Mouse (Mus musculus) CH12.LX (cell line): ENCODE measurements at regions not wholly inside any gene's neighbourhood (a gene's known extent, or its start where the extent isn't known, plus 50 kb on each side); places are given as distances from the start of the nearest gene placed in this dataset.

ENCODE experiments used
- DNase-seq: peaks from one replicate; pipeline ENCODE4 v3.0.0-alpha.2; 2013; ENCODE audit errors: extremely low read depth
- H3K27ac ChIP-seq: 2 replicates; pipeline ENCODE4 v1.5.1; 2012; ENCODE audit warnings: low read depth, mild to moderate bottlenecking, control low read depth, moderate library complexity; ENCODE audit not compliant: insufficient read depth
- H3K27me3 ChIP-seq: replicated peaks from 2 replicates; pipeline ENCODE3; 2012; ENCODE audit warnings: inconsistent platforms
- H3K36me3 ChIP-seq, 2 experiments: replicated peaks in 1 of 2; 2 replicates each; pipeline versions ENCODE3 to v1.6.1; 2012; ENCODE audit warnings: inconsistent platforms in 1 of 2, low read length in 1 of 2, mild to moderate bottlenecking in 1 of 2, mixed read lengths in 1 of 2, moderate library complexity in 1 of 2; ENCODE audit not compliant: control insufficient read depth in 1 of 2, insufficient read depth in 1 of 2
- H3K4me1 ChIP-seq, 2 experiments: 2 replicates each; pipeline ENCODE4 v1.6.1; 2012; ENCODE audit warnings: inconsistent platforms in 1 of 2, moderate library complexity in 1 of 2; ENCODE audit not compliant: insufficient read depth in 2 of 2, control insufficient read depth in 1 of 2
- H3K4me2 ChIP-seq: 2 replicates; pipeline ENCODE4 v1.6.1; 2012; ENCODE audit warnings: low read depth, mild to moderate bottlenecking, control low read depth; ENCODE audit not compliant: poor library complexity, insufficient read depth, severe bottlenecking
- H3K4me3 ChIP-seq, 3 experiments: fragments of 150-350 bp in 1 of 3; sonication (generic) in 1 of 3; replicated peaks in 1 of 3; 2 replicates each; pipeline versions ENCODE3 to v1.5.1; 2011 to 2012; ENCODE audit warnings: low read depth in 2 of 3, low read length in 2 of 3, mild to moderate bottlenecking in 2 of 3, moderate library complexity in 2 of 3, control low read depth in 1 of 3, improper control_type of control experiment in 1 of 3, inconsistent platforms in 1 of 3, mixed read lengths in 1 of 3; ENCODE audit not compliant: poor library complexity in 1 of 3
- H3K79me2 ChIP-seq: replicated peaks from 2 replicates; pipeline ENCODE4 v1.6.1; 2012; ENCODE audit warnings: mild to moderate bottlenecking, moderate library complexity; ENCODE audit not compliant: control insufficient read depth, poor library complexity, insufficient read depth, severe bottlenecking; ENCODE audit errors: extremely low read depth
- H3K9ac ChIP-seq: 2 replicates; pipeline ENCODE4 v1.6.1; 2012; ENCODE audit warnings: low read depth, mild to moderate bottlenecking, control low read depth, moderate library complexity; ENCODE audit not compliant: insufficient read depth
- H3K9me3 ChIP-seq: replicated peaks from 2 replicates; pipeline ENCODE3; 2012; ENCODE audit warnings: low read length, inconsistent platforms, mixed read lengths
- BHLHE40 ChIP-seq: IDR thresholded peaks from 2 replicates; pipeline ENCODE4 v1.6.1; 2011; ENCODE audit warnings: mild to moderate bottlenecking, low read depth, low read length, improper control_type of control experiment
- ELF1 ChIP-seq: IDR thresholded peaks from 2 replicates; pipeline ENCODE4 v1.6.1; 2014; ENCODE audit warnings: low read depth, mild to moderate bottlenecking, inconsistent platforms, low read length, improper control_type of control experiment
- EP300 ChIP-seq: IDR thresholded peaks from 2 replicates; pipeline ENCODE4 v1.6.1; 2011; ENCODE audit warnings: low read length, improper control_type of control experiment
- ETS1 ChIP-seq: conservative IDR thresholded peaks from 2 replicates; pipeline ENCODE4 v1.6.1; 2012; ENCODE audit warnings: low read depth, mild to moderate bottlenecking, inconsistent platforms, low read length, improper control_type of control experiment, moderate library complexity
- HCFC1 ChIP-seq: IDR thresholded peaks from 2 replicates; pipeline ENCODE4 v1.6.1; 2012; ENCODE audit warnings: low read depth, mild to moderate bottlenecking, inconsistent platforms, low read length, improper control_type of control experiment
- IRF4 ChIP-seq: IDR thresholded peaks from 2 replicates; pipeline ENCODE4 v1.6.1; 2014; ENCODE audit warnings: low read depth, mild to moderate bottlenecking, inconsistent platforms, low read length, improper control_type of control experiment
- JUND ChIP-seq: conservative IDR thresholded peaks from 2 replicates; pipeline ENCODE4 v1.6.1; 2011; ENCODE audit warnings: low read depth, low read length, improper control_type of control experiment
- KAT2A ChIP-seq: IDR thresholded peaks from 2 replicates; pipeline ENCODE4 v1.6.1; 2012; ENCODE audit warnings: low read length, improper control_type of control experiment, inconsistent platforms; ENCODE audit not compliant: insufficient replicate concordance
- MEF2A ChIP-seq: IDR thresholded peaks from 2 replicates; pipeline ENCODE4 v1.6.1; 2014; ENCODE audit warnings: low read depth, mild to moderate bottlenecking, inconsistent platforms, low read length, improper control_type of control experiment, borderline replicate concordance
- MXI1 ChIP-seq: IDR thresholded peaks from 2 replicates; pipeline ENCODE4 v1.6.1; 2011; ENCODE audit warnings: mild to moderate bottlenecking, low read depth, low read length, improper control_type of control experiment
- MYC ChIP-seq: IDR thresholded peaks from 2 replicates; pipeline ENCODE4 v1.6.1; 2011; ENCODE audit warnings: low read depth, mild to moderate bottlenecking, improper control_type of control experiment, low read length
- PAX5 ChIP-seq: IDR thresholded peaks from 2 replicates; pipeline ENCODE4 v1.6.1; 2012; ENCODE audit warnings: low read length, inconsistent platforms, mixed read lengths
- SIN3A ChIP-seq: IDR thresholded peaks from 2 replicates; pipeline ENCODE4 v1.6.1; 2012; ENCODE audit warnings: low read length, improper control_type of control experiment, inconsistent platforms
- TBP ChIP-seq: conservative IDR thresholded peaks from 2 replicates; pipeline ENCODE4 v1.6.1; 2011; ENCODE audit warnings: low read depth, low read length, improper control_type of control experiment
- TCF12 ChIP-seq: IDR thresholded peaks from 2 replicates; pipeline ENCODE4 v1.6.1; 2014; ENCODE audit warnings: low read depth, mild to moderate bottlenecking, inconsistent platforms, low read length, improper control_type of control experiment
- USF1 ChIP-seq: IDR thresholded peaks from 2 replicates; pipeline ENCODE4 v1.6.1; 2014; ENCODE audit warnings: low read depth, mild to moderate bottlenecking, inconsistent platforms, low read length, improper control_type of control experiment
- USF2 ChIP-seq: conservative IDR thresholded peaks from 2 replicates; pipeline ENCODE4 v1.6.1; 2011; ENCODE audit warnings: low read depth, low read length, improper control_type of control experiment
- ZC3H11A ChIP-seq: IDR thresholded peaks from 2 replicates; pipeline ENCODE4 v1.6.1; 2012; ENCODE audit warnings: low read depth, mild to moderate bottlenecking, inconsistent platforms, low read length, improper control_type of control experiment
- ZKSCAN1 ChIP-seq: IDR thresholded peaks from 2 replicates; pipeline ENCODE4 v1.6.1; 2012; ENCODE audit warnings: low read depth, inconsistent platforms, low read length, improper control_type of control experiment, borderline replicate concordance
- dilution Hi-C: fragments of 300-500 bp; cut with MboI; formaldehyde crosslinking; loops from 2 replicates; pipeline ENCODE4 v1.14.3; 2020; ENCODE audit warnings: low sequenced_read_pairs; ENCODE audit not compliant: extremely low pct_unique_long_range_greater_than_20kb, extremely low pct_ligation_motif_present
- in situ Hi-C: fragments of 300-500 bp; cut with MboI; formaldehyde crosslinking; loops from 3 replicates; pipeline ENCODE4 v1.14.3; 2019; ENCODE audit warnings: low sequenced_read_pairs, low pct_ligation_motif_present, low pct_unique_long_range_greater_than_20kb, mixed read lengths

DNA sequence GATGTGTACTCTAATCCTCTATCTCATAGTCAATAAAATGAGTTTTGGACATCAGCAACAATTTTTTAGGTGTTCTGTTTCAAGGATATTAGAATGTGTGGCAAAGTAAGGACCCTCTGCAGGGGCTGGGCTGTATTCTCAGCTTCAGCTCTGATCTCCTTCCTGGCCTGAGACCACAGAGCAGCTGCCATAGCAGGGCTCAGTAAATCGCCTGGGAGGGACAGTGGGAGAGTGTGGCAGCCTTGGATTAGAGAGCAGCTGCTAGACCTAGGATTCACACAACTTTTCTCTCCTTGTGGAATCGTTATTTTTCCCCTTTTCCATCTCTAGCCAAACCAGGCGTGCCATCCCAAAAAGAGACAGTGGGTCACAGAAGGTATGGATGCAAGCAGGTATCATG is 222.8 kb downstream of the Cog6 start:
- in situ Hi-C loops = no loop called here
- DNase-seq = no peak
- no peak overlapping the region for H3K9ac ChIP-seq
- dilution Hi-C loops = no loop called here
- H3K9me3 ChIP-seq = no peaks in the 10 kb centered on the region
- H3K27ac ChIP-seq = no peak overlapping the region
- no peaks in the 10 kb centered on the region for H3K27me3 ChIP-seq
- H3K36me3 ChIP-seq = no peaks in the 10 kb centered on the region
- no peaks in the 10 kb centered on the region for H3K79me2 ChIP-seq
- TF ChIP-seq SIN3A (no peak), MYC (no peak), IRF4 (no peak), ZKSCAN1 (no peak), HCFC1 (no peak), PAX5 (no peak), ZC3H11A (no peak), USF1 (no peak)
- TF ChIP-seq, all 38 proteins: peak for 0
- Histone ChIP-seq H3K4me3 (no peak overlapping the region), H3K4me1 (peaks cover 7 to 17% of the 10 kb centered on the region in 2 experiments), H3K4me2 (no peak overlapping the region)

DNA sequence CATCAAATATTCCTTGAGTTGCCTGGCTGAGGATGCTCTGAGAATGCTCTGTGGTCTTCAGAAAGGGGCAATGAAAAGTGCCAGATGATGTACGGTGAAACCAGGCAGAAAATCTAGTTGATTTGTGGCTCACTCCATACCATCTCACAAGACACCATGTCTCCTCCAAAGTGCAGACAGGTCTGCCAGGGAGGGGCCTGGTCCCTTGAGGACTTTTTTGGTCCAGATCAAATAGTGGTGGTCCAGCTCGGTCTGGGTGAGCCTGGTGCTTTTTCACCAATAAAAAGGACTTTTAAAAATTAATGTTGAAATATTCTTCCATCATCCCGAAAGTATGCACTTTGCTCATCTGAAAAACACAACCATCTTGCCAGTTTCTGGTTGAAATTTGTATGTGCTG is 224.2 kb downstream of the Cog6 start:
- Histone ChIP-seq H3K79me2 (no peaks in the 10 kb centered on the region), H3K9me3 (no peaks in the 10 kb centered on the region), H3K4me3 (no peak overlapping the region), H3K36me3 (no peaks in the 10 kb centered on the region), H3K4me2 (no peak overlapping the region), H3K27ac (no peak overlapping the region), H3K9ac (no peak overlapping the region), H3K27me3 (no peaks in the 10 kb centered on the region), H3K4me1 (peaks cover 7 to 10% of the 10 kb centered on the region in 2 experiments)
- in situ Hi-C loops = no loop called here
- TF ChIP-seq USF1 = no peak
- no peak for TF ChIP-seq MXI1
- TF ChIP-seq PAX5 = no peak
- no peak for TF ChIP-seq EP300
- no peak for TF ChIP-seq ZC3H11A
- TF ChIP-seq MEF2A = no peak
- TF ChIP-seq ELF1 = no peak
- no peak for TF ChIP-seq JUND
- dilution Hi-C loops = no loop called here
- DNase-seq = no peak

DNA sequence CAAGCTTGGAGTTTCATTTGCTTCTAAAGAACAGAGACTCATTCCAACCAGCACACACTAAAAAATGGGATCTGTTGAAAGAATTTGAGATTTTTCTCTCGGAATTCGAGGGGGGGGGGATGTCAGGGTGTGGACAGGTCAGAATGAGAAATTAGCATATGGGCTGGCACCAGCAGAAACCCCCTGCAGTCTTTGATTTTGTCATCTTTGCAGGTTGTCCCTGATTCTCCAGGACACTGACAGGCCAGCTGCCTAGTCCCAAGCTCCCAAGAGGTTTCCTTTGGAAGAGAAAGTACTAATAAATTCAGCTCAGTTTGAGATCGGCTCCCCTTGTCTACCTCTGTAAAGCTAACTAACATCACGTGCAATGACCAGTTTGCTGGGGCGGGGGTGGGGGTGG is 224.9 kb downstream of the Cog6 start:
- dilution Hi-C loops = no loop called here
- H3K9me3 ChIP-seq = no peaks in the 10 kb centered on the region
- TF ChIP-seq ELF1 (no peak), ETS1 (no peak), MEF2A (no peak), TCF12 (no peak), TBP (no peak), KAT2A (no peak), BHLHE40 (no peak), USF2 (no peak)
- no peaks in the 10 kb centered on the region for H3K36me3 ChIP-seq
- peaks cover 4 to 7% of the 10 kb centered on the region in 2 experiments for H3K4me1 ChIP-seq
- H3K9ac ChIP-seq = no peak overlapping the region
- no peak overlapping the region for H3K4me3 ChIP-seq
- no peaks in the 10 kb centered on the region for H3K79me2 ChIP-seq
- H3K4me2 ChIP-seq = no peak overlapping the region
- no peak overlapping the region for H3K27ac ChIP-seq
- H3K27me3 ChIP-seq = no peaks in the 10 kb centered on the region
- in situ Hi-C loops = no loop called here
- no peak for DNase-seq
